Mouse (Mus musculus): Measurements from ENCODE around the gene Vwa7.

DNA sequence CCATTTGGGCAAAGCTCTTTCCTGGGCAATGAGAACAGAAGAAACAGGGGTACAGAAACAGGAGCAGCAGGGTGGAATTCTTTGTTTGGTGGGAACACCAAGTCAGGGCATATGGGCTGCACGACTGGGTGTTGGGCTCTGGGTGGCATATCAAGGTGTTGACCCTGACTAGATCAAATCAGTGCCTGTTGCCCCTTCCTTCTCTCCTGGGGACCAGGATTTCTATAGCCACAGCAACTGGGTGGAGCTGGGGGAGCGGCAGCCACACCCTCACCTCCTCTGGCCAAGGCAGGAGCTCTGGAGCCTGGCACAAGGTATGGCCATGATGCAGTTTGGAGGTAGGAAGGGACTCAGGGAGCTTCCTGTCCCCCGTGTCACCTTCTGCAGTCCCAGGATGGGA, 1.8 kb downstream of the Vwa7 start:
- TF ChIP-seq CTCF (IDR thresholded peaks at IDR 0.05; ENCODE audit: low read depth) (no peak), EP300 (optimal IDR thresholded peaks at IDR 0.05) (no peak)
